Mouse (Mus musculus): Measurements from ENCODE around the gene Gpi1.

- no peak for TF ChIP-seq EP300 (IDR thresholded peaks at IDR 0.05; ENCODE audit: insufficient read depth, low read depth, low read length)
- TF ChIP-seq POLR2A (IDR thresholded peaks at IDR 0.05; ENCODE audit: insufficient read depth, low read length): no peak
Measured at GRCm38 (mm10) chr7:34268463-34268862, 38.3 kb upstream of the Gpi1 start.

Measured in ES-Bruce4 (cell line).